Mouse (Mus musculus): ENCODE data around the gene Tenm2.

DNA sequence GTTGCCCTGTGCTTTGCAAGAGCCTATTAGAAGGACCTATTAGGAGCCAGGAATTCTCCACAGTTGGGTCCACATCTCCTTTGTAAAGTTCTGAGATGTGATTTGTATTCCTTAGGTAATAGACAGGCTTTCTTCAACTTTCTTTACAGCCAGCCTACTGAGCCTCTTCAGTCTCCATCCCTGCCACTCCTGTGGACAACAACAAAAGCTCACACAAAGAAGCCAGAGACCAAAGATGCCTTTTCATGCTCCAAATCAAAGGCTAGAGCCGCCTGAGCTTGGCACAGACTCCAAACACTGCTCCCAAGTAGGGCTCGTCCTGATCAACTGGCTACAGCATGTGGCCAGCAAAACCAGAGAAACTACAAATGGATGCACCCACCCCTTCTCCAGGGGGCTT, 333.5 kb downstream of the Tenm2 start:
- TF ChIP-seq EP300 (IDR thresholded peaks at IDR 0.05; ENCODE audit: low read depth) (no peak), CTCF (IDR thresholded peaks at IDR 0.05; ENCODE audit: low read depth) (no peak)
